Mouse (Mus musculus) liver, embryonic 14.5 days (tissue): ENCODE results near the gene Rasgrf1. TPM values are rescaled to one million over a fixed set of nuclear protein-coding genes. Genes with fewer than 3 reads are reported as not detected.

Experiments
- ATAC-seq: fragments of 200-750 bp; cut with Nextera tagmentation; 2 replicates; pipeline ENCODE4 v1.8.0; 2017; ENCODE audit warnings: moderate number of reproducible peaks, mild to moderate bottlenecking, moderate library complexity; ENCODE audit not compliant: insufficient read depth
- DNase-seq, 3 experiments: peaks; one replicate each; pipeline ENCODE4 v3.0.0-alpha.2; 2012 to 2013; ENCODE audit warnings: low read depth in 3 of 3, low spot score in 3 of 3
- H3K27ac ChIP-seq: fragments of 300-500 bp; sonication (generic); 2 replicates; pipeline ENCODE4 v1.5.1; 2014; ENCODE audit warnings: moderate library complexity, mild to moderate bottlenecking, control low read depth, inconsistent platforms
- H3K27me3 ChIP-seq: fragments of 300-500 bp; sonication (generic); 2 replicates; pipeline ENCODE4 v1.6.1; 2014; ENCODE audit warnings: mild to moderate bottlenecking, low read length, moderate library complexity; ENCODE audit not compliant: control insufficient read depth, insufficient read depth
- H3K36me3 ChIP-seq: fragments of 300-500 bp; sonication (generic); replicated peaks from 2 replicates; pipeline ENCODE4 v1.6.1; 2014; ENCODE audit warnings: low read depth; ENCODE audit not compliant: control insufficient read depth, insufficient read depth
- H3K4me1 ChIP-seq, 2 experiments: fragments of 200-500 bp in 1 of 2; fragments of 300-500 bp in 1 of 2; sonication (generic) in 1 of 2; replicated peaks; 2 replicates each; pipeline ENCODE4 v1.6.1; 2012 to 2014; ENCODE audit warnings: antibody characterized with exemption in 1 of 2, inconsistent platforms in 1 of 2, low read length in 1 of 2; ENCODE audit not compliant: control insufficient read depth in 2 of 2, insufficient read depth in 2 of 2
- H3K4me2 ChIP-seq: fragments of 300-500 bp; sonication (generic); 2 replicates; pipeline ENCODE4 v1.6.1; 2014; ENCODE audit warnings: low read depth, mild to moderate bottlenecking, control low read depth, moderate library complexity
- H3K4me3 ChIP-seq, 2 experiments: fragments of 200-500 bp in 1 of 2; fragments of 300-500 bp in 1 of 2; sonication (generic) in 1 of 2; 2 replicates each; pipeline ENCODE4 v1.5.1; 2012 to 2014; ENCODE audit warnings: low read depth in 2 of 2, low read length in 2 of 2, mild to moderate bottlenecking in 2 of 2, control low read depth in 1 of 2, inconsistent platforms in 1 of 2, moderate library complexity in 1 of 2; ENCODE audit not compliant: insufficient read depth in 1 of 2
- H3K9ac ChIP-seq: fragments of 300-500 bp; sonication (generic); replicated peaks from 2 replicates; pipeline ENCODE4 v1.6.1; 2014; ENCODE audit warnings: mild to moderate bottlenecking, control low read depth, moderate library complexity
- H3K9me3 ChIP-seq: fragments of 300-500 bp; sonication (generic); 2 replicates; pipeline ENCODE4 v1.6.1; 2016; ENCODE audit warnings: low read length, mixed read lengths; ENCODE audit not compliant: control insufficient read depth
- CTCF ChIP-seq: IDR thresholded peaks from 2 replicates; pipeline ENCODE4 v1.5.1; 2016; ENCODE audit warnings: antibody characterized with exemption, low read depth, control low read depth
- EP300 ChIP-seq: IDR thresholded peaks from 2 replicates; pipeline ENCODE4 v1.6.1; 2016; ENCODE audit warnings: antibody characterized with exemption, low read depth
- WGBS: fragments of 180-500 bp; shearing (Covaris S2); extraction: QIAGEN DNeasy Blood & Tissue Kit; methylation state at CpG from one replicate; pipeline ENCODE4 v1.1.7; 2014; ENCODE audit not compliant: insufficient replicate concordance; 5-methylcytosine and 5-hydroxymethylcytosine counted together
- polyA plus RNA-seq, 2 experiments: library from polyadenylated mRNA; depleted of rRNA in 1 of 2; stranded (reverse) in 1 of 2; unstranded in 1 of 2; fragments of >200 nt; fragmentation: Nextera tagmentation in 1 of 2; extraction: Ambion mirVana in 1 of 2; gene quantifications; 2 replicates each; pipeline versions ENCODE4 v1.2.1 to v1.2.3; 2012 to 2014

Gene Rasgrf1
- polyA plus RNA-seq, 2 experiments: 0.01 TPM; not detected in 1

DNA sequence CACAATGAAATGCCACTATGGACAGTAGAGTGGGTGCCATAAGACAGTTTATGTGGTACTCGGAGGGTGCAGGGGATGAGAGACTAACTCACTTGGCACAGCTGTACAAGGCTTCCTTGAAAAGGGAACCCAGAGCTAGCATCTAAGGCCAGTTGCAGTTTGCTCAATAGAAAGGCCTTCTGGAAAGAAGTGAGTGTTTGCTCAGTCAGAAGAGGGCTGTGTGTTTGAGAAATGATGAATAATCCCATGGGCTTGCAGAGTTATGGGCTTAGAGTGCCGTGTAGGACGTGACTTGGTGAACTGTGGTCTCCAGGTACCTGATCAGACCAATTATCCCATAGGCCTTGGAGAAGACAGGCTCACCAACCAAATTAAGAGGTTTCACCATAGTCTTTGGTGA is 78.3 kb downstream of the Rasgrf1 start:
- 56% methylated on average over 3 of the region's 3 CpGs for WGBS
- Histone ChIP-seq H3K4me2 (no peak overlapping the region), H3K27ac (no peak overlapping the region), H3K4me3 (no peak overlapping the region), H3K9me3 (no peaks in the 10 kb centered on the region), H3K9ac (no peak overlapping the region), H3K4me1 (no peaks in the 10 kb centered on the region), H3K27me3 (no peaks in the 10 kb centered on the region), H3K36me3 (no peaks in the 10 kb centered on the region)
- no peak for TF ChIP-seq EP300
- TF ChIP-seq CTCF: no peak
- ATAC-seq (no peak), DNase-seq (no peak)

DNA sequence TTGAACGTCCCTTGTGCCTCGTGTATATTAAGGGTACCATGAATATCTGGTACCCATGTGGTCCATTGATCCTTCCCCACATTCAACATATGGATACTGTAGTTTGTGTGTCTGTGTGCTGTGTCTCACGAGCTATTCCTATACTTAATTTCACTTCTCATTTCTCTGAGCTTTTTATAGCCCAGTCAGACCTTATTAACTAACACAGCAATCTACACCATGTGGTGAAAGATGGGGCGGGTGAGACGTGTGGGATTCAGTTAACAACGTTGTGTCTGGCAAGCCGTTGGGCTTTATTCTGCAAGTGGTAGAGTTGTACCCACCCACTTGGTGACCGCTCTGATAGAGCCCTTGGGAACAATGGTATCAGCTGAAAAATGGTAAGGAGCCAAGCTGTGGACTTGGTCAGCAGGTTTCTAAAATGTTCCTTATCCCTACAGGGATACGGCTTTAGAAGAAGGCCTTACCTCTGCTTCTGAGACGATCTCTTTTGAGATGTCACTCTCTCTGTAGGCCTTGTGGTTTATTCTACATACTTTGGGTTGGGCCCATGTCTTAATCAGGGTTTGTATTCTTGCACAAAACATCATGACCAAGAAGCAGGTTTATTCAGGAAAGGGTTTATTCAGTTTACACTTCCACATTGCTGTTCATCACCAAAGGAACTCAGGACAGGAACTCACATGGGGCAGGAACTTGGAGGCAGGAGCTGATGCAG is 79.3 kb downstream of the Rasgrf1 start:
- Histone ChIP-seq H3K27ac (no peak overlapping the region), H3K36me3 (no peaks in the 10 kb centered on the region), H3K4me2 (no peak overlapping the region), H3K9ac (no peak overlapping the region), H3K4me1 (no peaks in the 10 kb centered on the region), H3K4me3 (no peak overlapping the region), H3K27me3 (no peaks in the 10 kb centered on the region), H3K9me3 (no peaks in the 10 kb centered on the region)
- ATAC-seq (no peak), DNase-seq (no peak)
- TF ChIP-seq EP300 (no peak), CTCF (no peak)
- WGBS: 66% methylated on average over 10 of the region's 10 CpGs

DNA sequence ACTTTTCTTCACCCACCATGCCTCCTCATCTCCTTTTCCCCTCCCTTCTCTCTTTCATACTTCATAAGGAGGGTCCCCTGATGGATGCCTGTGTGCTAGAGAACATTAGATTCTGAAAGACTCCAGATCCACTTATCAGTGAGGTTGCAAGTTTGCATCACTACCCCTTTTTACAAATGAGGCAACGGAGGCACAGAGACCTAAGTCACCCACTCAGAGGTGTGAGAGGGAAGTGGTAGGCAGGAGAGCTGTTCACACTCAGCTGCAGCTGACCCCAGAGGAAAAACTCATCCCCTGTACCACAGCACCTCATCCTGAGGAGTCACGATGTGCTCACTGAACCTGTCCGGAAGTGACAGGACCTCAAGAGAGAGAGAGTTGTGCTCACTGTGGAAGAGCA is 96.7 kb downstream of the Rasgrf1 start:
- Histone ChIP-seq H3K27me3 (no peaks in the 10 kb centered on the region), H3K9me3 (no peaks in the 10 kb centered on the region), H3K4me1 (no peaks in the 10 kb centered on the region; a peak in 1 of 4 replicates), H3K4me2 (no peak overlapping the region), H3K27ac (no peak overlapping the region), H3K9ac (no peak overlapping the region), H3K4me3 (no peak overlapping the region), H3K36me3 (no peaks in the 10 kb centered on the region)
- no peak for ATAC-seq
- DNase-seq: no peak
- no peak for TF ChIP-seq CTCF
- no peak for TF ChIP-seq EP300
- 50% methylated on average over 3 of the region's 3 CpGs for WGBS

DNA sequence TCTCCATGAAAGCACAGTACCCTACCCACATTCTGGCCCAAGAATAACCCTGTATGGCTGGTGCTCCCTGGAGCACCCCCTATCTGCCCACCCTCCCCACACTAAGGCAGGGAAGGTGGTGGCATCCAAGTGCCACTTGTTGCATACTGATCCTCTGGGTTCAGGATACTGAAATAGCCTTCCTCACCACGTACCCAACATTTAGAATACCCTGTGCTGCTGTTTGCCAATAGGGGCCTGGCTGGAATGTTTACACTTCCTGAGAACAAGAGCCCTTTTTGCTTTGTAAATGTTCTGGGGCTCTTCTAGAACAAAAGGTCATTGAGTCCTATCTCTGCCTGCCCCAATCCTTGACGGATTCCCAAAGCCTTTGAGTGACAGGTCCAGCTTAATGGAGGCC is 97.4 kb downstream of the Rasgrf1 start:
- no peak for TF ChIP-seq EP300
- no peak for TF ChIP-seq CTCF
- H3K4me3 ChIP-seq: no peak overlapping the region
- DNase-seq: no peak
- H3K9ac ChIP-seq: no peak overlapping the region
- H3K27me3 ChIP-seq: no peaks in the 10 kb centered on the region
- 36% methylated on average over 2 of the region's 2 CpGs for whole genome bisulfite sequencing
- H3K27ac ChIP-seq: no peak overlapping the region
- no peak overlapping the region for H3K4me2 ChIP-seq
- no peaks in the 10 kb centered on the region for H3K36me3 ChIP-seq
- no peaks in the 10 kb centered on the region; a peak in 1 of 4 replicates for H3K4me1 ChIP-seq
- no peaks in the 10 kb centered on the region for H3K9me3 ChIP-seq
- ATAC-seq: no peak

GRCm38 (mm10) chr9:90008138-90008537 is 98.4 kb downstream of the Rasgrf1 start:
- Histone ChIP-seq H3K36me3 (no peaks in the 10 kb centered on the region), H3K9me3 (no peaks in the 10 kb centered on the region), H3K4me2 (no peak overlapping the region), H3K4me1 (no peaks in the 10 kb centered on the region; a peak in 1 of 4 replicates), H3K4me3 (no peak overlapping the region), H3K9ac (no peak overlapping the region), H3K27me3 (no peaks in the 10 kb centered on the region), H3K27ac (no peak overlapping the region)
- DNase-seq (no peak), ATAC-seq (no peak)
- 66% methylated on average over 6 of the region's 6 CpGs for WGBS
- TF ChIP-seq EP300 (no peak), CTCF (no peak)
